Mouse (Mus musculus): ENCODE measurements at regions not wholly inside any gene's neighbourhood (a gene's known extent, or its start where the extent isn't known, plus 50 kb on each side); places are given as distances from the start of the nearest gene placed in this dataset.

- TF ChIP-seq GATA1 (IDR thresholded peaks at IDR 0.05; ENCODE audit: low read length) (no peak), TAL1 (IDR thresholded peaks at IDR 0.05; ENCODE audit: low read length) (no peak)
Observed at GRCm38 (mm10) chr13:107626670-107627069, 417.6 kb upstream of the Smim15 start.
